Mouse (Mus musculus): Measurements from ENCODE around the gene Rack1.

- TF ChIP-seq CTCF (IDR thresholded peaks at IDR 0.05) = no peak; the same call in 1 of the 2 replicates
- TF ChIP-seq EP300 (IDR thresholded peaks at IDR 0.05) = no peak
These were observed 33.9 kb downstream of the Rack1 start for GRCm38 (mm10) chr11:48833731-48834639.

Measured in lung, postnatal 0 days (tissue).